Mouse (Mus musculus) limb, embryonic 10.5 days (tissue): Measurements from ENCODE around the gene Plekhm1. TPM values are rescaled to one million over a fixed set of nuclear protein-coding genes. Genes with fewer than 3 reads are reported as not detected.

Experiments used
- DNase-seq: peaks from one replicate; pipeline ENCODE4 v3.0.0-alpha.2; 2017; ENCODE audit warnings: low spot score
- H3K27ac ChIP-seq: fragments of 300-500 bp; sonication (generic); 2 replicates; pipeline ENCODE4 v1.5.1; 2016; ENCODE audit warnings: mild to moderate bottlenecking
- H3K27me3 ChIP-seq: fragments of 300-500 bp; sonication (generic); 2 replicates; pipeline ENCODE4 v1.6.1; 2016; ENCODE audit warnings: low read depth, mild to moderate bottlenecking; ENCODE audit not compliant: poor library complexity, severe bottlenecking
- H3K36me3 ChIP-seq: fragments of 300-500 bp; sonication (generic); 2 replicates; pipeline ENCODE4 v1.6.1; 2016; ENCODE audit warnings: mild to moderate bottlenecking, moderate library complexity
- H3K4me1 ChIP-seq: fragments of 300-500 bp; sonication (generic); 2 replicates; pipeline ENCODE4 v1.6.1; 2016
- H3K4me3 ChIP-seq: fragments of 300-500 bp; sonication (generic); 2 replicates; pipeline ENCODE4 v1.5.1; 2016; ENCODE audit warnings: mild to moderate bottlenecking, moderate library complexity
- H3K9me3 ChIP-seq: fragments of 300-500 bp; sonication (generic); replicated peaks from 2 replicates; pipeline ENCODE4 v1.6.1; 2016; ENCODE audit warnings: mild to moderate bottlenecking
- WGBS: fragments of 180-500 bp; shearing (Covaris S2); methylation state at CpG from one replicate; pipeline ENCODE4 v1.1.7; 2016; 5-methylcytosine and 5-hydroxymethylcytosine counted together
- polyA plus RNA-seq: library from polyadenylated mRNA; unstranded; fragments of >200 nt; fragmentation: Nextera tagmentation; extraction: Ambion mirVana; gene quantifications from 2 replicates; pipeline ENCODE4 v1.2.1, GENCODE M21; 2016

The Plekhm1 gene
- polyA plus RNA-seq, 1 experiment from 2014 or later: 8.2 TPM

DNA sequence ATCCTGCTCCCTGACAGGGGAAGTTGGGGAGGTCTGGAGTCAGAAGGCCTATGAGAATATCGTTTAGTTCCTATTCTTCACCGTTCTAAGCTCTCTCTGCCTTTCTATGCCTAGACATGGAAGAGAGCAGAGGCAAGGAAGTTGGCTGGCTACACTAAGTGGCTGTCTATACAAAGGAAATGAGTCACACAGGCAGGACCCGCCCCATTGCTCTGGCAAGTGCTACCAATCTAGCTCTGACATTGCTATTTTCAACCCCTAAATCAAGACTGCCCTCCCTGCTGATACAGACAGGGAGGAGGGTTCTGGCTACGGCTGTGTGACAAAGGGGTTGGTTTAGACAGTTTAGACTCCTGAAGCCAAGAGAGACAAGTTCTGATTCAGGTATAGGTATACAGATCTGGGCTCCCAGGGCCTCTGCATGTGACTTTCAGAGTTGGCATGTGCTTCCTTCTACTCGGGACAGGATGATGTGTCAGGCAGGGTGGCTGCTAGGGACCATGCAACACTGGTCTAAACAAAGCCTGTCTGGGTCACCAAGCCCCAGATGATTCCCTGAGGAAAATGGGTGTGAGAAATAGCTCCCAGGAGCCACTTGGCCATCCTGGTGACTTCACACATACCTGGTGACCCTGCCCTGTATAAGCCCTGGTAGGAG is 30.4 kb downstream of the Plekhm1 start:
- Histone ChIP-seq H3K4me3 (no peak overlapping the region), H3K9me3 (no peaks in the 10 kb centered on the region), H3K27me3 (no peaks in the 10 kb centered on the region), H3K27ac (no peak overlapping the region), H3K36me3 (peaks cover 47% of the 10 kb centered on the region), H3K4me1 (peaks cover 3% of the 10 kb centered on the region; the same call in 1 of the 2 replicates)
- WGBS: 76% methylated on average over 5 of the region's 5 CpGs
- DNase-seq: no peak

DNA sequence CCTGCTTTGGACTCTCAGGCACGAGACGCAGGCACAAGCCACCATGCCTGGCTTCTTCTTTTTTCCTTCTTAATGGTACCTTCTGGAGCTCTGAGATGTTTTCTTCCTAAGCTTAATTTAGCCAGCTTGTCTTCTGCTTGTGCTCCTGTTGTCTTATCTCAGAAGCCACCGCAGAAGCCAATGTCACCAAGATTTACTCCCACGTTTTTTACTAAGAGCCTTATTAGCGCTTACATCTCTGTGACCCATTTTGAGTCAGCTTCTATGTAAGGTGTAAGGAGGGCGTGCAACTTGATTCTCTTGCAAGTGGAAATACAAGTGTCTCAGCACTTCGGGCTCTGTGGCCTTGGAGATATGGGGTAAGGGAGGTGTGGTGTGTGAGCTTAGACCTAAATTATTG is 31.0 kb downstream of the Plekhm1 start:
- Histone ChIP-seq H3K4me1 (peaks cover 3% of the 10 kb centered on the region; the same call in 1 of the 2 replicates), H3K4me3 (no peak overlapping the region), H3K27me3 (no peaks in the 10 kb centered on the region), H3K27ac (no peak overlapping the region), H3K36me3 (peaks cover 47% of the 10 kb centered on the region), H3K9me3 (no peaks in the 10 kb centered on the region)
- WGBS: 94% methylated on average over 7 of the region's 7 CpGs
- DNase-seq: no peak

DNA sequence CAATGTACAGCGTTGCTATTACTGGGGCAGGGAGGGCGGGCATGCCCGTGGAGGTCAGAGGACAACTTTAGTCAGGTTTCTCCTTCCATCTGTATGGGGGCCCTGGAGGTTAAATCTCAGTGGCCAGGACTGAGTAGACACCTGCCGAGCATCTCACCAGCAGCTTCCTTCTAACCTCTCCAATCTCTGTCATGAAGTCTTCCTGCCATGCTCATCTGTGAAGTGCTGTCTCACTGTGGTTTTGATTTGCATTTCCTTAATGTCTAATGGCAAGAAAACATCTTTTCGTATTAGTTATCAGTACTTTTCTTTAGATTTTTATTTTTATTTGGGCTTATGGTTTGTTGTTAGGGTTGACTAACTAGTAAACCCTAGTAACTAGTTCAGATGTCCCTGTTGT is 32.0 kb downstream of the Plekhm1 start:
- 91% methylated on average over 5 of the region's 5 CpGs for WGBS

GRCm38 (mm10) chr11:103378341-103378740 is 34.1 kb downstream of the Plekhm1 start:
- Histone ChIP-seq H3K9me3 (no peaks in the 10 kb centered on the region), H3K27ac (no peak overlapping the region), H3K4me3 (no peak overlapping the region), H3K4me1 (peaks cover 2% of the 10 kb centered on the region; the same call in 1 of the 2 replicates), H3K36me3 (peaks cover 58% of the 10 kb centered on the region), H3K27me3 (no peaks in the 10 kb centered on the region)
- WGBS: 92% methylated on average over 6 of the region's 6 CpGs
- DNase-seq: no peak

More for the DNA sequence above, 32.0 kb downstream of the Plekhm1 start:
- Histone ChIP-seq H3K4me3 (no peak overlapping the region), H3K27me3 (no peaks in the 10 kb centered on the region), H3K27ac (no peak overlapping the region), H3K4me1 (peaks cover 3% of the 10 kb centered on the region; the same call in 1 of the 2 replicates), H3K9me3 (no peaks in the 10 kb centered on the region), H3K36me3 (peaks cover 48% of the 10 kb centered on the region)
- no peak for DNase-seq

- Histone ChIP-seq H3K4me1 (no peaks in the 10 kb centered on the region), H3K27ac (no peak overlapping the region), H3K36me3 (peaks cover 65% of the 10 kb centered on the region), H3K4me3 (no peak overlapping the region), H3K9me3 (no peaks in the 10 kb centered on the region), H3K27me3 (no peaks in the 10 kb centered on the region)
- 89% methylated on average over 5 of the region's 5 CpGs for WGBS
- DNase-seq: no peak
Observed at GRCm38 (mm10) chr11:103375772-103376171, 36.7 kb downstream of the Plekhm1 start.

DNA sequence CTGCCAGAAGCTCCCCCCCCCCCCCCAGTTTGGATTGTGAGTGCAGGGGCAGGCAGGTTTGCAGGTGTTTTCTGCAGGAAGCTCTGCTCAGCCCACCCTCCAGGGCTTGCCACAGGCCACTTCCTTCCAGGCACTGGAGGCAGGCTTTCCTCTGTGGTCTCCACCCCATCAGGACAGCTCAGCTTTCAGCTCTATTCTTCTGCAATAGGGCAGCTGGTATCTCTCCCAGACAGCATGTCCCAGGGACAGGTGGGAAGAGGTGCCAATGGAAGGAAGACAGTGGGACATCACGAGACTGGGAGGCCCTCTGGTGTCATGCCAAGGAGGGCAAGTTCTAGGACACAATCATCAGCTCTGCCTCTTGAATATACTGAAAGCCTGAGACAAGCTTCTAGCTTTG is 37.2 kb downstream of the Plekhm1 start:
- no peaks in the 10 kb centered on the region for H3K4me1 ChIP-seq
- H3K27me3 ChIP-seq: no peaks in the 10 kb centered on the region
- no peak for DNase-seq
- no peak overlapping the region for H3K4me3 ChIP-seq
- WGBS: 80% methylated on average over 1 of the region's 1 CpGs
- no peaks in the 10 kb centered on the region for H3K9me3 ChIP-seq
- no peak overlapping the region for H3K27ac ChIP-seq
- H3K36me3 ChIP-seq: peaks cover 67% of the 10 kb centered on the region

GRCm38 (mm10) chr11:103373922-103374321 is 38.6 kb downstream of the Plekhm1 start:
- H3K4me1 ChIP-seq: no peaks in the 10 kb centered on the region
- no peak overlapping the region for H3K4me3 ChIP-seq
- DNase-seq: no peak
- 96% methylated on average over 9 of the region's 9 CpGs for WGBS
- no peak overlapping the region for H3K27ac ChIP-seq
- H3K36me3 ChIP-seq: peaks cover 58% of the 10 kb centered on the region
- H3K9me3 ChIP-seq: no peaks in the 10 kb centered on the region
- no peaks in the 10 kb centered on the region for H3K27me3 ChIP-seq

DNA sequence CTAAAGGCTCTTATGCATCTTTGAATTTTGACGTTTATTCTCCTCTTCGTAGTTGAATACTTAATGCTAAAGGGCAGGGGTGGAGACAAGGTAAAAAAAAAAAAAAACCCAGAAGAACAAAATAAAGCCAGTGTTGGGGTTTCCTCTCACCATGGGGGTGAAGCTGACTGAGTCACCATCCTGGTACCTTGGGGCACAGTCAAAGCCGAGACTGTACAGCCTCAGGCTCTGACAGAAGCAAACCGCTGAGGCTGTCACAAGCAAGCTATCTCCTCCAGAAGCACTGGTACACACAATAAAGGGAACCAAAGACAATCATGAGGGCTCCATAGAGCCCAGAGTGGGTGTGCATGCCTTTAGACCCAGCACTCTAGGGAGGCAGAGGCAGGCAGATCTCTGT is 39.9 kb downstream of the Plekhm1 start:
- Histone ChIP-seq H3K27me3 (no peaks in the 10 kb centered on the region), H3K4me1 (no peaks in the 10 kb centered on the region), H3K4me3 (no peak overlapping the region), H3K36me3 (peaks cover 50% of the 10 kb centered on the region), H3K9me3 (no peaks in the 10 kb centered on the region), H3K27ac (no peak overlapping the region)
- DNase-seq: no peak
- WGBS: 96% methylated on average over 4 of the region's 4 CpGs

DNA sequence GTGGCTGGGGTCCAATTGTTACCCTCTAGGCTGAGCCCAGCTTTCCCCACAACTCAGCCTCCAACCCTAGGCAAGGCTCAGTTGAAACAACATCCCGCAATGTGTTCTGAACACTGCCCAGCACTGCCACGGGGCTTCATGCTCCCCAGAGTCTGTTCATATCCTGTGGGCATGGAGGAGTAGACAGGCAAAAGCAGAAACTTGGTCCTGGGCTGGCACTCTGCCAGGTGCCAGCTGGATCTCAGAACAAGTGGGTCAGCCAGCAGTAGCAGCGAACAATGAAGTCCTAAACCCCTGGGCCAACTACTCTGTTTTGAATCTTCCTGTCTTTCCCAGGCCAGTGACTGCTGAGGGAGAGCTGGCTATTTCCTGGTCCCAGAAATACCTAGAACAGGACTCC is 40.4 kb downstream of the Plekhm1 start:
- no peaks in the 10 kb centered on the region for H3K4me1 ChIP-seq
- 84% methylated on average over 3 of the region's 3 CpGs for WGBS
- no peak for DNase-seq
- no peaks in the 10 kb centered on the region for H3K27me3 ChIP-seq
- peaks cover 51% of the 10 kb centered on the region for H3K36me3 ChIP-seq
- no peak overlapping the region for H3K27ac ChIP-seq
- H3K4me3 ChIP-seq: no peak overlapping the region
- H3K9me3 ChIP-seq: no peaks in the 10 kb centered on the region

DNA sequence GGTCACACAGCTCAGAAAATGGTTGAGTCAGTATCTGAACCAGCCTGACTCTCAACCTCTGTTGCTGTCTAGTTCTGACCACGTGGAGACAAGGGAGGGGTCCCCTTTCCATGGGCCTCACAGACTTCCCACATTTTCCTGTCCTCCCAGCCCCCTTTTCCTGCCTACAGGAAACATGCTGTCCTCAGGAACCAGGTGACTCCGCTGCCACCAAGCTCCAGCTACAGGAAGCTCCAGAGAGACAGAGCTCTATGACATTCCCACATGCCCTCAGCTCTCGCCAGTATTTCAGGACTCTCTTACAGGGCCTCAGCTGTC is 41.3 kb downstream of the Plekhm1 start:
- WGBS: 88% methylated on average over 3 of the region's 3 CpGs
- peaks cover 48% of the 10 kb centered on the region for H3K36me3 ChIP-seq
- no peak overlapping the region for H3K27ac ChIP-seq
- H3K4me3 ChIP-seq: no peak overlapping the region
- no peaks in the 10 kb centered on the region for H3K9me3 ChIP-seq
- H3K27me3 ChIP-seq: 0 out of 2 replicates have a peak, but pooled peaks cover under 1% of the 10 kb centered on the region
- no peak for DNase-seq
- no peaks in the 10 kb centered on the region for H3K4me1 ChIP-seq

GRCm38 (mm10) chr11:103370397-103371221 is 41.9 kb downstream of the Plekhm1 start:
- peaks cover 6% of the 10 kb centered on the region for H3K27me3 ChIP-seq
- no peak overlapping the region for H3K4me3 ChIP-seq
- DNase-seq: no peak
- no peak overlapping the region for H3K27ac ChIP-seq
- 92% methylated on average over 9 of the region's 9 CpGs for WGBS
- H3K9me3 ChIP-seq: no peaks in the 10 kb centered on the region
- H3K4me1 ChIP-seq: no peaks in the 10 kb centered on the region
- H3K36me3 ChIP-seq: peaks cover 46% of the 10 kb centered on the region

DNA sequence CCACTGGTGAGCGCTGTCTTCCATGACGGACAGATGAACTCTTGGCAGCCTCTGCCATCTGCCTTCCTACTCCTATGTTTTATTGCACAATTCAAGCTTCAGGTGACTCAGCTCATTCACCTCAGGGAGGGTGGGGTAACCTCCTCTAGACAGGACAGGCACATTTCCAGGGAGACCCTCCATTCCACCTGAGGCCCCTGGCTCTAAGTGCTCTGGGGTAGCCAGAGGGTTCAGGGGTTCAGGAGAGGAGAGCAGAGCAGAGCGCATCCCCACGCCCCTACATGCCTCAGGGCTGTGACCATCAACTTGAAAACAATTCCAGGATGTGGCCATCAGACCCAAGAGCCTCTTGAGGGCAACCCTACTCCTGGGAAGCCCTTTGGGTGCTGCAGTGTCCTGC is 47.0 kb downstream of the Plekhm1 start:
- WGBS: 96% methylated on average over 4 of the region's 4 CpGs
- no peak for DNase-seq
- Histone ChIP-seq H3K27ac (no peak overlapping the region), H3K27me3 (peaks cover 57% of the 10 kb centered on the region), H3K9me3 (no peaks in the 10 kb centered on the region), H3K4me1 (peaks cover 31% of the 10 kb centered on the region), H3K36me3 (peaks cover 29% of the 10 kb centered on the region), H3K4me3 (no peak overlapping the region)

DNA sequence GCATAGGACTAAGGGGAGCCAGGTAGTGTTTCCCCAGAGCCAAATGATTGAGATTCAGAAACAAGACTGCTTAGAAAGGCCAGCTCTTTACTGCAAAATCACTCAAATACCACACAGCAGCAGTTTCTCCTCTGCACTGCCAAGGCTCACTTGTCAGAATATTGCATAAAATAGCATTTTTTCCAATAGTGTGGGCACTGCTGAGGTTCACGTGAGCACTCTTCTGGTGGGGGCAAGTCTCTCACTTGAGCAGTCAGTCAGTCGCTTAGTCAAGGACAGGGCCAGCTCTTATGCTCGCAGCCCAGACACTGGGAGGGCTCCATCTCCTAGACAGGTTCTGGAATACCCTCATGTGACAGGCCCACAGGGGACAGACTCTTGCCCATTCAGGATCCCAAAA is 47.5 kb downstream of the Plekhm1 start:
- no peak overlapping the region for H3K27ac ChIP-seq
- H3K27me3 ChIP-seq: peaks cover 62% of the 10 kb centered on the region
- no peaks in the 10 kb centered on the region for H3K9me3 ChIP-seq
- H3K4me3 ChIP-seq: no peak overlapping the region
- H3K36me3 ChIP-seq: peaks cover 24% of the 10 kb centered on the region
- 83% methylated on average over 3 of the region's 3 CpGs for WGBS
- DNase-seq: no peak
- peaks cover 36% of the 10 kb centered on the region for H3K4me1 ChIP-seq
